Mouse (Mus musculus): ENCODE results near the gene Trim28.

GRCm38 (mm10) chr7:13036806-13037205, 37.9 kb downstream of the Trim28 start:
- TF ChIP-seq CTCF (IDR thresholded peaks at IDR 0.05; ENCODE audit: borderline replicate concordance, insufficient read depth, low read depth, low read length) (no peak), POLR2A (IDR thresholded peaks at IDR 0.05; ENCODE audit: borderline replicate concordance, insufficient read depth, low read length) (no peak)
